Mouse (Mus musculus) ovary, postnatal 36 days (tissue): ENCODE data around the gene Cyp2d10.
"Not testable (repeated sequence)": the region's sequence is repeated elsewhere in the genome, so short reads cannot be mapped to it uniquely, and the experiment has no call there.

Source experiments
- DNase-seq: peaks from one replicate; pipeline ENCODE4 v3.0.0; 2022; ENCODE audit warnings: low spot score, mixed read lengths

The Cyp2d10 gene

GRCm38 (mm10) chr15:82401516-82401915 is 5.5 kb downstream of the Cyp2d10 start:
- no peak for DNase-seq

- DNase-seq, result not testable (repeated sequence)
Observed at GRCm38 (mm10) chr15:82395955-82396354, 11.0 kb downstream of the Cyp2d10 start.

GRCm38 (mm10) chr15:82393922-82394321 is 13.1 kb downstream of the Cyp2d10 start, which contains the start of gene Cyp2d11:
TSS of gene Cyp2d11 (minus strand) at chr15:82394022.
- DNase-seq, result not testable (repeated sequence)

- DNase-seq, result not testable (repeated sequence)
Observed at GRCm38 (mm10) chr15:82389916-82390315, 17.1 kb downstream of the Cyp2d10 start.

GRCm38 (mm10) chr15:82385729-82386128 is 21.3 kb downstream of the Cyp2d10 start:
- DNase-seq, result no peak

GRCm38 (mm10) chr15:82382441-82382840 is 24.6 kb downstream of the Cyp2d10 start:
- no peak for DNase-seq

- no peak for DNase-seq
Observed at GRCm38 (mm10) chr15:82380714-82381062, 26.3 kb downstream of the Cyp2d10 start.

- peak; percentile 65 for DNase-seq
Observed at GRCm38 (mm10) chr15:82379871-82380713, 26.9 kb downstream of the Cyp2d10 start, which contains the start of gene Cyp2d22. TSS of gene Cyp2d22 (minus strand) at chr15:82380260.

GRCm38 (mm10) chr15:82379511-82379870 is 27.5 kb downstream of the Cyp2d10 start:
- no peak for DNase-seq

GRCm38 (mm10) chr15:82378261-82379180 is 28.5 kb downstream of the Cyp2d10 start:
- no peak for DNase-seq

- DNase-seq, result no peak
Observed at GRCm38 (mm10) chr15:82377701-82378100, 29.3 kb downstream of the Cyp2d10 start.

GRCm38 (mm10) chr15:82376393-82377138 is 30.4 kb downstream of the Cyp2d10 start:
- DNase-seq, result no peak

- DNase-seq, result no peak
Observed at GRCm38 (mm10) chr15:82375855-82376254, 31.1 kb downstream of the Cyp2d10 start.

GRCm38 (mm10) chr15:82374437-82374836 is 32.6 kb downstream of the Cyp2d10 start:
- no peak for DNase-seq

- no peak for DNase-seq
Observed at GRCm38 (mm10) chr15:82372991-82373390, 34.0 kb downstream of the Cyp2d10 start.

- no peak for DNase-seq
Observed at GRCm38 (mm10) chr15:82372446-82372845, 34.5 kb downstream of the Cyp2d10 start.

- no peak for DNase-seq
Observed at GRCm38 (mm10) chr15:82368851-82369250, 38.1 kb downstream of the Cyp2d10 start.

GRCm38 (mm10) chr15:82368146-82368545 is 38.8 kb downstream of the Cyp2d10 start:
- DNase-seq, result no peak

GRCm38 (mm10) chr15:82364561-82364960 is 42.4 kb downstream of the Cyp2d10 start:
- not testable (repeated sequence) for DNase-seq

- DNase-seq, result not testable (repeated sequence)
Observed at GRCm38 (mm10) chr15:82363801-82364200, 43.2 kb downstream of the Cyp2d10 start.

GRCm38 (mm10) chr15:82362234-82362633 is 44.8 kb downstream of the Cyp2d10 start:
- no peak for DNase-seq

- no peak for DNase-seq
Observed at GRCm38 (mm10) chr15:82361459-82362018, 45.5 kb downstream of the Cyp2d10 start.
